Mouse (Mus musculus): ENCODE data around the gene Izumo2.
"Not testable (repeated sequence)": the region's sequence is repeated elsewhere in the genome, so short reads cannot be mapped to it uniquely, and the experiment has no call there.

The Izumo2 gene

DNA sequence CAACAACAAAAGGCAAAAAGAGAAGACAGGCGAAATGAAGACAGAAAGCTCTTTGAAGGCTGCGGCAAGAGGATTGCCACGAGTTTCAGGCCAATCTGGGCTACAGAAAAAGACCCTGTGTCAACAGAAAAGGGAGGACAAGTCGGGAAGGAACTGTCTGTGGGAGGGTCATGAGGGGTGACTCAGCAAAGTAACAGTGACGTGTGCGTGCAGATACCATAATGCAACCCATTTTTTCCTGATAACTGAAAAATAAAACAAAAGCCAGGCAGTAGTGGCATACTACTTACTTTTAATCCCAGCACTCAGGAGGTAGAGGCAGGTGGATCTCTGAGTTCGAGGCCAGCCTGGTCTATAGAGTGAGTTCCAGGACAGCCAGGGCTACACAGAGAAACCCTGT lies 10.6 kb upstream of the Izumo2 start:
- DNase-seq (ENCODE audit: low spot score) = no peak

DNA sequence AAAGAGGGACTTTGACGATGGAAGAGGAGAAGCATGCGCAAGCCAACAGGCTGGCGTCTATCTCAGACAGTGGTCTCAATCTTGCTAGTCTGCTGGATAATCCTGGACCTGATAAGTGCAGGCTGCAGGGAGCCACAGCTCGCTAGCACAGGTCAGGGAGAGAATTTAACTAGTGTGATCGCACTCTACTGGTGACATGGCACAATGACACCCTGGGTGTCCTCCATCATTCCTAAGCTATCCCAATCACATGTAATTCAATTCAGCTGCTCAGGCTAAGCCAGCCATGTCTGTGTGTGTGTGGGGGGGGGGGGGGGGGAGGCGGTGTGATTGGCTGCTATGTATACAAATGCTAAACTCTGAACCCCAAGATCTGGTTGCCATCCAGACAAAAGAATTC lies 6.6 kb upstream of the Izumo2 start:
- DNase-seq (ENCODE audit: low spot score) = peak; percentile 67

DNA sequence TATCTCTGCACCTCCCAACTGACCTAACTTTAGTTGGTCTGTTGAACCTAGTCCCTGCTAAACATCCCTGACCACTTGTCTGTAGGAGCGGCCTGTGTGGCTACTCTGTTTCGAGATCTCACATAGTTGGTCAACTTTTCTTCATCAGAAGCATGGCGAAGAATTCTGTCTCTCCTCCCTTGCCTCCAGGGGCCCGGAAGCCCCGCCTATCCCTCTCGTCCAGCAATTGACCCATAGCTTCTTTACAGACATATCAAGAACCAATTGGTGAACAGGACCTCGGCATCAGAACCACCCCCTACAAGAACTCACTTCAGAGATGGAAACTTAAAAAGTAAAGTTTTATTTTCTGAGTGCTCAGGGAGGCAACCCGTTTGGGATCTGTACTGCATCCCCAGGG lies 5.6 kb upstream of the Izumo2 start:
- no peak for DNase-seq (ENCODE audit: low spot score)

DNA sequence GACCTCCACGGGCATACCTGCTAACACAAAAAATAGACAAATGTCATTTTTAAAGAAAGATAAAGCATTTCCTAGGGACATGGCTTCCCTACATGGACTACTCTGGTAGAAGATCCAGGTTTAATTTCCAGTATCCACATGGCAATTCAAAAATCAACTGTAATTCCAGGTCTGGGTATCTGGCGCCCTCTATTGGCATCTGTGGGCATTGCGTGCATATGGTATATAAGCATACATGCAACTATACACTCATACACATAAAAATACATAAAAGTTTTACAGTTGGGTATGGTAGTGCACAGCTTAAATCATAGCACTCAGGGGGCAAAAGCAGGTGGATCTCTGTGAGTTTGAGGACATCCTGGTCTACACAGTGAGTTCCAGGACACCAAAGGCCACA lies 4.2 kb upstream of the Izumo2 start:
- DNase-seq (ENCODE audit: low spot score) = peak; percentile 52

DNA sequence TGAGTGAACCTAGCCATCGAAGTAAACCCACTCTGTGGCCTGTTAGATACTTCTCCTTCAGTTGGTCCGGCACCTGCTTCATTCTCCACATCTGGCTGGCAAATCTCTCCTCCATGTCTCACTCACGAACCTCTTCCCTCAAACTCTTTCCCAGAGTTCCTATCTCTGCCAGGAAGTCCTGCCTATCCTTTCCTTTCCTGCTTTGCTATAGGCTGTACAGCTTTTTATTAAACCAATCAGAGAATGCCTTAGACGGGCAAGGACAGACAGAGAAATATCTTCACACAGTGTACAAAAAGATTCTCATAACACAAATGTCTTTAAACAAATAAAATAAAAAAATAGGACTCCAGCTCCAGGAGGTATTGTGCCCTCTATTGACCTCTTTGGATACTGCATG lies 3.5 kb upstream of the Izumo2 start:
- DNase-seq (ENCODE audit: low spot score) = no peak

DNA sequence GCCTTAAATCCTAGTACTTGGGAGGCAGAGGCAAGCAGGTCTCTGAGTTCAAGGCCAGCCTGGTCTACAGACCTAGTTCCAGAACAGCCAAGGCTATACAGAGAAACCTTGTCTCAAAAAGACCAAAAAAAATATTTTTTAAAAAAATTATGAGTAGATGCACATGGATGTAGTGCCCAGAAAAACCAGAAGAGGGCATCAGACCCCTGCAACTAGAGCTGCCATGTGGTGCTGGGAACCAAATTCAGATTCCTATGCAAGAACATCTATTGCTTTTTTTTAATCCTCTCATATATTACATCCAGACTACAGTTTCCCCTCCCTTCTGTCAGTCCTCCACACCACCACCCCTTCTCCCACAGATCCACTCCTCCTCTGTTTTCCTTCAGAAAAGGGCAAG lies 2.2 kb upstream of the Izumo2 start:
- DNase-seq (ENCODE audit: low spot score) = no peak

DNA sequence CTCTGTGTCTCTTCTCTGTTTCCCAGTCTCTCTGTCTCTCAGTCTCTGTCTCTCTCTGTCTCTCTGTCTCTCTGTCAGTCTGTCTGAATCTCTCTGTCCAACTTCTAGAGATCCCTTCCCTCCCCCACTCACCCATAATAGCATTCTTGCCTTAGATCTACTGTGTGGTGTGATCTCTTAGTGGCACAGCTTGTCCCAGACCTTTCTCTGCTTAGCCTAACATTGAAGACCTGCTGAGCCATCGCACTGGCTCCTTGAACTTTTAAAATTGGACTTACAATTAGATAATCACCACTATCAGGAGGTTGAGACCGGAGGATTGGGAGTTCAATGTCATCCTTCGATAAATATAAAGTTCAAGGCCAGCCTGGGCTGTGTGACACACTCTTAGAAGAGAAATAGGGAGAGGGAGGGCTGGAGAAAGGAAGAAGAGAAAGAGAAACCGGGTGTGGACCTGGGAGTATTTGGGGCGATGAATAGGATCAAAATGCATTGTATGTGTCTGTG lies 1.3 kb upstream of the Izumo2 start:
- no peak for DNase-seq (ENCODE audit: low spot score)

DNA sequence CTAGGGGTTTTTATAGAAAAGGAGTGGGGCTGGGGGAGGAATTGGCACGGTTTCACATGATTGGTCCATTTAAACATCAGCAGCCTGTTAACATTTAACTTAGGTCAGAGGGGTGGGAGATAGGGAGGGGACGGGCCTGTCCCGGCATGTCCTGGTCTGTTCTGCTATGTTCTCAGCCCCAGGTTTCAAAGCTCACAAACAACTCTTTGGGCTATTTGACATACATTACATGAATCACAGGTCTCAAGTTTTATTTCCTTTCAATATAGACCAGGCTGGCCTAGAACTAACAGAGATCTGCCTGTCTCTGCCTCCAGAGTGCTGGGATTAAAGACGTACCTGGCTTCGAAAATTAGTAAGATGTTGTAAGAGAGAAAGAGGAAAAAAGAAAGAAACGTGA lies 449 bp upstream of the Izumo2 start:
- DNase-seq (ENCODE audit: low spot score) = not testable (repeated sequence)

DNA sequence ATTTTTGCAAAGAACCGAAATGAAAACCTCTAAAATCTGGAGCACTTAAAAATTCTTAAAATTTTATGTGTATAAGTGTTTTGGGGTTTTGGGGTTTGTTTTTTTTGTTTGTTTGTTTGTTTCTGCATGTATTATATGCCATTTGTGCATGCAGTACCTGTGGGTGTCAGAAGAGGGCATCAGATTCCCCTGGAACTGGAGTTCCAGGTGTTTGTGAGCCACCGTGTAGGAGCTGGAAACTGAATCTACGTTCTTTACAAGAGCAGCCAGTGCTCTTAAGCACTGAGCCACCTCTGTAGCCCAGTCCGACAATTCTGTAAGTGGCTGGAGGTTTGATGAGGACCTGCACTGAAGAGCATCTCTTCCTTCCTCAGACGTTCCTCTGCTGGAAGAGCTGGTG lies 1.3 kb downstream of the Izumo2 start:
- DNase-seq (ENCODE audit: low spot score) = no peak

DNA sequence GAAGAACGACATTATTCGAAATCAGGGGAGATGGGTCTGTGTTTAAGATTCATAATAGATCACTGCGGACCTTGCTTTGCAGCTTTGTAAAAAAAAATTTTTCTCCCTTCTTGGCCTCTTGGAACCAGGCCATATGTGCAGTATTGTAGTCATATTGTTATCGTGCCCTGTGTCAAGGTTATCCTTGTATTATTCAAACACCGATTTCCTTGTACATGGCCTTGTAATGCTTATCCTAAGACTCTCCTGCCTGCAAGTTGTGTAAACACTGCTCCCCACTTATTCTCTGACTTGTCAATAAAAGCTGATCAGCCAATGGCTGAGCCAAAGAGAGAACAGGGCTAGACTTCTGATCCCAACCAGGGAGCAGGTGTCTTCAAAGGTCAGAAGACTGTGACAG lies 13.5 kb downstream of the Izumo2 start:
- DNase-seq (ENCODE audit: low spot score) = no peak

DNA sequence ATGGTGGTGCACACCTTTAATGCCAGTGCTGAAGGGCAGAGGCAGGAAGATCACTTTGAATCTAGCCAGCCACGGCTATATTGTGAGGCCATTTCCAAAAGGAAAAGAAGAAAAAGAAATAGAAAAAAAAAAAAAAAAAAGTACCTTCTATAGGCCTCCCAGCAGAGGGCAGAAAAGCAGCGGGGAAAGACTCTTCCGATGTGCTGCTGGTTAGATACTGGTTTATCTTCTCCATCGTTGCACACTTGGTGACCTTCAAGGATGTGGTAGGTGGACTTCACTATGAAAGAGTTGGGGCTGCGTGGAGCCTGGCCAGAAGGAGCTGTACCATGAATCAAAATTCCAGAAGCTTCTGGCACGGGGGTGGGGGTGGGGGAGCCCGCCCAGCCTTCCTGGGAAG lies 15.8 kb downstream of the Izumo2 start:
- peak; percentile 32 for DNase-seq (ENCODE audit: low spot score)

DNA sequence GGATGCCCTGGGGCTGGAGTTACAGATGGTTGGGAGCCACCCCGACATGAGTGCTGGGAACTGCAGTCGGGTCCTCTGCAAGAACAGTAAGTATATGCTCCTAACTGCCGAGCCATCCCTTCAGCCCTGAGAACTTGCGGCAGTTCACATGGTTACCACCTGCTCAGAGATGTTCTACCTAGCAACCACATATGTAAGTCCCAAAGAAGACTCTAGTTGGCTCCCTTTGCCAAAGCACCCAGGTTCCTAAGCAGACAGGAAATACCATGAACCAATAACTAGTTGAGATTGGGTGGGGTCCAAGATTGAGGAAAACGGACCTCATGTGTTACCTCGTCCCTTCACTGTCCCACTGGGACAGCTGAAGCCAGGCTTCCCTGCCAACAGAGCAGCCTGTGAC lies 17.8 kb downstream of the Izumo2 start:
- DNase-seq (ENCODE audit: low spot score) = no peak

DNA sequence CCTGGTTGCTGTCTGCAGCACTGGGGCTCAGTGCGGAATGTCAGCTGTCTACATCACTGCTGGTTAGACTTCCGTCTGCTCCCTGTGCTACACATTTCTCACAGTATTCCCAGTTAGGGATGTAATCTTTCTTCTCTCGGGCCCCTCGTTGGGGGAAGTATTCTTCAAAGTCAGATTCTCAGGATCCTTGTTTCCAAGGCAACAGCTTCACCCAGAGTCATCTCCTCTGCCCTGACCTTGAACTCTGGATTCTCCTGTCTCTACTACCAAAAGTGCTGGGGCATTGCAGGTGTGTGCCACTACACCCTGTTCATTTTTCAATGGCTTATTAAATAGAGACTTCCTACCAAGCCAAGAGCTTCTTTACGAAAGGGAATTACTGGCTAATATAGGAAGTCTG lies 18.6 kb downstream of the Izumo2 start:
- DNase-seq (ENCODE audit: low spot score) = no peak

DNA sequence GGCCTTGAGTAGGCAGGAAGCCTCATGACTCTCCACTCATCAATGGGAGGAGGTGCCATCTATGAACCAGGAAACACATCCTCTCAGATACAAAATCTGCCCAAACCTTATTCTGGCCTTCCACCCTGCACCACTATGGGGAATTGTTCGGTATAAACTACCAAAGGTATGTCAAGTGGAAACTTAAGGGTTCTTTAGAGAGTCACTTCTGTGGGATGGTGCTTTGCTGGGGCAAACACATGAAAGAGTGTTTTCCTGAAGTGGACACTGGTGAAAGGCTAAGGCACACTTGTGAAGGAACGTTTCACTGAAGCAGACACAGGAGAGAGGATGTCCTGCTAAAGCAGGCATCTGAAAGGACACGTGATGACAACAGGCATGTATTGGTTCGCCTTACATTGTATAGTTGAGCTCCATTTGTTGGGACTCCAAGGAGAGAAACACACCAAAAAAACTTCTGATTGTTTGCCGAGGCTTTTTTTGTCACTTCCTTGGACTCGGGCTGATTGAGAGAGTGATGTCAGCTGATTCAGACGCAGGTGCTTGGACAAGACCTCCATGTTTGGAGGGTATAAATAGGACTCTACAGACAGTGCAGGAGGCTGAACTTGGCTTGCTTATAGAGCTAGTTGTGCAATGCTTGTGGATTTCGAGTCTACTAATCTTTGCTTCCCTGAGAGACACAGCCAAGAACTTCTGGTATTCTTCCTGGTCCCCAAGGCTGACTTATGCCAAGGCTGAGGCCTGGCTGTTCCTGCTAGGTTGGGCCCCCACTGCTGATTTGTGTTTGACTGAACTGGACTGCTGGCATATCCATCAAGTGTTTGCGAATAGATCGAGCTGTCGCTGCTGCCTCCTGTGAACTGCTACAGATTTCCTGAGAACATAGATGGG lies 19.8 kb downstream of the Izumo2 start:
- DNase-seq (ENCODE audit: low spot score) = no peak

DNA sequence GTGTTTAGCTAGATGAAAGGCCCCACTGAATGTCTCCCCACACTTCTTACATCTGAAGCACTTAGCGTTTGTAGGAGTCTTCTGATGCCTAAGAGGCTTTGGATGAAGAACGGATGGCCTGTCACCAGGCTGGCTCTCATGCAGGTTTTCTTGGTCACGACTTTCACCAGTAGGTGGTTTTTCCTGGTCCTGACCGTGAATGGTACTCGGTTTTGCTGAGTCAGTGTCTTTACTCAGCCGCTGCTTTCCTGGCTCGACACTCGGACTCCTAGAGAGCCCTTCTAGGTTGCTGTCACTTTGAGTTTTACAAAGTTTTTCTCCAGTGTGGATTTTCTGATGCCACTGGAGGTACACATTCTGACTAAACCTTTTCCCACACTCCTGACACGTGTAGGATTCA lies 25.2 kb downstream of the Izumo2 start:
- no peak for DNase-seq (ENCODE audit: low spot score)

DNA sequence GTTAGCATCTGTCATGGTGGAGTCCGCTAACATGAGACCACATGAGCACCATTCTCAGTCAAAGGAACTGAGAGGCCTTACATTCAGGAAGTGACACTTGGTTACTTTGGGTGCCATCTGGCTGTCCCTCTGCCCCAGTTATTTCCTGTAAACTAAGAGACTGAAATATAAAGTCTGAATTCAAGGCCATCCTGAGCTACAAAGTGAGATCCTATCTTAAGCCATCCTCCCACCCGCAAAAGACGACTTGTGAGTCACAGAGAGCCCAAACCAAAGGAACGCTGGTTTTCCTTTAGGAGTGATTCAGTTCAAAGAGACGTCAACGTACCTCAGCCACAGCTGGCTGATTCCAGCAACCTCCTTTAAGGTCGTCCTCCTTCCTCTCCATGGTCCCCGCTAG lies 32.8 kb downstream of the Izumo2 start:
- no peak for DNase-seq (ENCODE audit: low spot score)

DNA sequence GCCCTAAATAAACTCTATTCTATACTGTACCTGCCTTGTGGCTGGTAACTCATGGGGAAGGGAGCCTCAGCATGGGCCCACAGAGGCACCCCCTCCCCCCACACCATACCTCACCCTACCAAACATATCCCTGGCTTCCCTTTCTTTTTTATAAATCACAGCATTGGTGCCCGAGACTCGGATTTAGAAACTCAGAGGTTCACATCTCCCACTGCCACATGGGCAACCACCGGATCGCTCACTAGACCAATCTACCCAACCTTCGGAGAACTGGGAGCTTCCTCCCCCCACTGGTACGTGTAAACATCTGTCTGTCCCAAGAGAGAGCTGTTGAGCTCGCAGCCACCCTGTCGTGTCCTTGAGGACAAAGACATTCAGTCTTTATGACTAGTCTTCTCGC lies 35.7 kb downstream of the Izumo2 start:
- no peak for DNase-seq (ENCODE audit: low spot score)

DNA sequence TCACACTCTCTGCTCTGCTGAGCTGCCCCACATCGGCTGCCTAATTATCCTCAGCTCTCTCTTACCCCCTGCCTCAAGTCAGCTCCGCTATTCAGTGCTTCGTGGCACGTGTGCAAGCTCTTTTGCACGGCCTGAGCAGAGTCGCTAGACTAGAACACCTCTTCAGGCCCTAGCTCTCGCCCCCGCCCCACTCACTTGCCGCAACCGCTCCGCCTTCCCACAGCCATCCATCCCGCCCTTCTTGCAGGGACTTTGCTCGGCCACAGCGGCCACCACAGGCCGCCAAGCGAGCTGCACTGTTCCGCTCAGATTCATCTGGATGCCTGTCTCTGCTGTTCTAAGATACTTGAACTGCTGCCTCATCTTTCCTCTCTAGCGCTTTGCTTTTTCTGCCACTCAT lies 36.5 kb downstream of the Izumo2 start:
- DNase-seq (ENCODE audit: low spot score) = peak; percentile 89

DNA sequence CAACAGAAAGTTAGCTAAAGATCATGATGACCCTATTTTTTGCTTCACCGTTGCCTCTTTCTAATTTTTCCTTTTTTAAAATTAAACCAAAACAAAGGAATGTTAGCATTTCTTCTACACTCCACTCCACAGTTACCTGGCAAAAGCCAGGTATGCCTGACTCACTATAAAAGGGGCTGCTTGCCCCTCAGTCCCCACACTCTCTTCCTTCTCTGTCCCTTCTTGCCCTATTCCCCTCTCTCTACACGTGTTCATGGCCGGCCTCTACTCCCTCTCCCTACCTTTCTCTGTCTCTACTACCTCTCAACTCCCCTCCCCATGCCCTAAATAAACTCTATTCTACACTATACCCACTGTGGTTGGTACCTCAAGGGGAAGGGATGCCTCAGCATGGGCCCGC lies 38.6 kb downstream of the Izumo2 start:
- no peak for DNase-seq (ENCODE audit: low spot score)

DNA sequence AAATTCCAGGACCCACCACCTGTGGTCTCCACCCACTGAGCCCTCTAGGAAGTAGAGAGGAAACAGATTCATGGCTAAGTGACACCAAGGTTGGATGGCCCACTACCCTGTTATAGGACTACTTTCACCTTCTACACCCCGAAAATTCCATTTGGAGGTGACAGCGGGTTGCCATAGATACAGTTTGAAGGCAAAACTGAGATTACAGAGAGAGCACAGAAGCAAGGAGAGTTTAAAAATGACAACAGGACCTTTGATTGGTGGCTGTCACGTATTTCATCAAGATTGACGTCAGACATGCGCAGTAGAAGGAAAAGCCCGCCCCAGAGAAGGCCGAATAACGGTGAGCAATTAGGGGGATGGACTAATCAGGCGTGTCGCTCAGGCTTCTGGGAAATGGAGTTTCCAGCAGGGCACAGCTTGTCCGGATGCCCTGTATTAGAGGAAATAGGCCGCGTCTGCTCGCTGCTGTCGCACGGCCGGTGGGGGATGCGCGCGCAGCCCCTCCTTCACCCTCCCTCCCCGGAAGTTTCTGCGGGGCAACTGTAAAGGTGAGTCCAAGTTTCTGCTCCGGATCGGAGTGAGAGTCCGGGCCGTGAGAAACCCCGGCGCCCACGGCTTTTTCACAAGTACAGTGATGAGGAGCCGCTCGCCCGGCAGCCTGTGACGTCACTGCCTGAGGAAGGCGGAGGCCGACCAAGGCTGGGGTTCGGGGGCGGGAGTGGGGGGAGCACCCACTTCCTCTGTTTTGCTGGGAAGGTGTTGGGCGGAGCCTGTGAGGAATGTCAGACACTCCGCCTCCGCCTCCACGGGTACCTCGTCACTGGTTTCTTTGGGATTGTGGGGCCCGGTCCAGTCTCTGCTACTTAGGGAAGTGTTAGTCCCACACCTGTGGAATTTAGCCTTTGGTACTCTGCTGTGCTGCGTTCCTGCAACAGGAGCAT lies 39.8 kb downstream of the Izumo2 start, which contains the start of gene Vrk3:
TSS of gene Vrk3 (plus strand) at position 313 of the 944 bp plus-strand sequence.
- DNase-seq (ENCODE audit: low spot score) = peak; percentile 98

DNA sequence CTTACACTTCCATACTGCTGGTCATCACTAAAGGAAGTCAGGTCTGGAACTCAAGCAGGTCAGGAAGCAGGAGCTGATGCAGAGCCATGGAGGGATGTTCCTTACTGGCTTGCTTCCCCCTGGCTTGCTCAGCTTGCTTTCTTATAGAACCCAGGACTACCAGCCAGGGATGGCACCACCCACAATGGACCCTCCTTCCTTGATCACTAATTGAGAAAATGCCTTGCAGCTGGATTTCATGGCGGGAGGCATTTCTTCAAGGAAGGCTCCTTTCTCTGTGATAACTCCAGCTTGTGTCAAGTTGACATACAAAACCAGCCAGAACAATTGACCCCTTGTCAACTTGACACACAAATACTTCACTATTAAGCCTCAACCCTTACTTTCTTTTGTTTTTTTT lies 42.4 kb downstream of the Izumo2 start, which contains the start of gene Zfp473:
TSS of gene Zfp473 (minus strand) at position 101 of the 400 bp plus-strand sequence.
- not testable (repeated sequence) for DNase-seq (ENCODE audit: low spot score)

DNA sequence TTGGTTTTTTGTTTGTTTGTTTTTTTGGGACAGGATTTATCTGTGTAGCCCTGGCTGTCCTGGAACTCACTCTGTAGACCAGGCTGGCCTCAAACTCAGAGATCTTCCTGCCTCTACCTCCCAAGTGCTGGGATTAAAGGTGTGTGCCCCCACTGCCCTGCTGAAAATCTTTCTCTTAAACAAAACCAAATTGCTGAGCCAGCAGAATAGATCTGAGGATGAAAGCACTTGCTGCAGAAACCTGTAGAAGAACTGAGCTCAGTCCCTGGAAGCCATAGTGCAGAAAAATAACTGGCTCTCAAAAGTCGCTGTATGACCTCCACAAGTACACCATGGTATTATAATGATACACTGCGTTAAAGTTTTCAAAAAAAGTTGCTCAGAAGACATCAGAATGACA lies 48.6 kb downstream of the Izumo2 start:
- no peak for DNase-seq (ENCODE audit: low spot score)

DNA sequence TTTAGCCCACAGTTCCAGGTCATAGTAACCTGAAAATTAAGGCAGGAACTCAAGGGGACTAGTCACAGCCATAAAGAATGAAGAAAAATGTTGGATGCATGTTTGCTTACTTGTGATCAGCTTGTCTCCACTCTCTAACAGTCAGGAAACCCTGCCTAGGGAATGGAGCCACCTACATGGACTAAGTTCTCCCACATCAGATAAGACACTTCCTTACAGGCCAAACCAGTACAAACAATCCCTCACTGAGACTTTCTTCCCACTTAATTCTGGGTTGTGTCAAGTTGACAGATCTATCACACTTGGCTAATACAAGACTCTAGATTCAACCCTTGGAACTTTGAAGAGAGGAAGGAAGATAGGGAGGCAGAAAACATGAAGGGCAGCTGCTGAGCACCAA lies 51.8 kb downstream of the Izumo2 start:
- DNase-seq (ENCODE audit: low spot score) = no peak

Measured in embryo, embryonic 10.5 days (tissue).